Mouse (Mus musculus) brain, embryonic 14.5 days (tissue): ENCODE measurements around the gene Adamtsl4. TPM values are rescaled to one million over a fixed set of nuclear protein-coding genes. Genes with fewer than 3 reads are reported as not detected.
A peak's percentile ranks its signal among the peaks of the same experiment; 100 is the strongest.
"Not testable (repeated sequence)": the region's sequence is repeated elsewhere in the genome, so short reads cannot be mapped to it uniquely, and the experiment has no call there.

Experiments
- DNase-seq: peaks from one replicate; pipeline ENCODE4 v3.0.0-alpha.2; 2011; ENCODE audit warnings: low read depth
- CTCF ChIP-seq: fragments of 200-500 bp; IDR thresholded peaks from 2 replicates; pipeline ENCODE4 v1.5.1; 2012; ENCODE audit warnings: inconsistent platforms, mild to moderate bottlenecking, moderate library complexity, borderline replicate concordance; ENCODE audit not compliant: insufficient read depth, insufficient read length; ENCODE audit errors: extremely low read depth
- POLR2A ChIP-seq: fragments of 200-500 bp; IDR thresholded peaks from 2 replicates; pipeline ENCODE4 v1.6.1; 2012; ENCODE audit warnings: mild to moderate bottlenecking, inconsistent platforms, borderline replicate concordance; ENCODE audit not compliant: poor library complexity, insufficient read depth, insufficient read length, severe bottlenecking; ENCODE audit errors: extremely low read depth
- polyA plus RNA-seq: library from polyadenylated mRNA; depleted of rRNA; stranded (reverse); fragments of >200 nt; gene quantifications from 2 replicates; pipeline ENCODE4 v1.2.3, GENCODE M21; 2012

Gene Adamtsl4
- polyA plus RNA-seq, 1 experiment, result 0.41 TPM

- DNase-seq, result no peak
- TF ChIP-seq CTCF (no peak), POLR2A (no peak)
Observed at GRCm38 (mm10) chr3:95672861-95673706, 14.6 kb downstream of the Adamtsl4 start.

DNA sequence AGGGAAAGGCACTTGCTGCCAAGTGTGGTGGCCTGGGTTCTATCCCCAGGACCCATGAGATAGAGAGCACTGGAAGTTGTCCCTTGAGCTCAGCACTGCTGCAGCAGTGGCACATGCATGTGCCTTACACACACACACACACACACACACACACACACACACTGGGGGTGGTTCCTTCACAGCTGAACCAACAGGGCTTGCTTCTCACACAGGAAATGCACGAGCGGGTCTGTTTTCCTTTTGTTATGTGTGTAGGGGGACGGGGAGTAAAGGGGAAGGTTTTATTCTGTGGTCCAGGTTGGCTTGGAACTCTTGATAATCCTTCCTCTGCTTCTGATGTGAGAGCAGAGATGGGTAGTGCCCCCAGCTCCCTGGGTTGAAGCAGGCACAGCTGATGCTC lies 15.3 kb downstream of the Adamtsl4 start:
- TF ChIP-seq POLR2A, result no peak
- no peak for TF ChIP-seq CTCF
- no peak for DNase-seq

DNA sequence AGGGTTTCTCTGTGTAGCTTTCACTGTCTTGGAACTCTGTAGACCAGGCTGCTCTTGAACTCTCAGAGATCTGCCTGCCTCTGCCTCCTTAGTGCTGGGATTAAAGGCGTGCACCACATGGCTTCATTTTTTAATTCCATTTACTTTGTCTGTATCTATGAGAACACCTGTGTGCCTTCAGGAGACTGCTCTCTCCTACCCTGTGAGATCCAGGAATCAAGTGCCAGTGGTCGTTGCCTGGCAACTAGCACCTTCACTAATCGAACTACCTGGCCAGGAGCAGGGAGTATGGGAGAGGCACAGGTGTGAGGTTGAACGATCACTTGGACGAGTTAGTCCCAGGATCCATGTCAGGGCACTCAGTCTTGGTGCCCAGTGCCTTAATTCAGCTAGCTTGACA lies 16.5 kb downstream of the Adamtsl4 start:
- TF ChIP-seq POLR2A (no peak), CTCF (no peak)
- DNase-seq, result no peak

DNA sequence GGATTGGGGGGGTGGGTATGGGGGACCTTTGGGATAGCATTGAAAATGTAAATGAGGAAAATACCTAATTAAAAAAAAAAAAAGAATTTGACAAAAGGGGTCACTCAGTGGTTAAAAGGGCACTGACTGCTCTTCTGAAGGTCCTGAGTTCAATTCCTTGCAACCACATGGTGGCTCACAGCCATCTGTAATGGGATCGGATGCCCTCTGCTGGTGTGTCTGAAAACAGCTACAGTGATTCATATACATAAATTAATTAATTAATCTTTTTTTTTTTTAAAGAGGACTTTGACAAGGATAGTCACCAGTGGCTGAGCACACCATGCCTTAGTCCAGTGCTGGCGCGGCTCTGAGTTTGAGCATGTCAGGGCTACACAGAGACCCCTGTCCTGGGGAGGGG lies 17.3 kb downstream of the Adamtsl4 start:
- not testable (repeated sequence) for DNase-seq

GRCm38 (mm10) chr3:95669309-95669665 lies 18.4 kb downstream of the Adamtsl4 start:
- TF ChIP-seq POLR2A (no peak), CTCF (no peak)
- DNase-seq, result no peak

More for the DNA sequence above, 17.3 kb downstream of the Adamtsl4 start:
- 0 out of 2 replicates have a peak, but pooled peaks have one; percentile 4 for TF ChIP-seq CTCF

DNA sequence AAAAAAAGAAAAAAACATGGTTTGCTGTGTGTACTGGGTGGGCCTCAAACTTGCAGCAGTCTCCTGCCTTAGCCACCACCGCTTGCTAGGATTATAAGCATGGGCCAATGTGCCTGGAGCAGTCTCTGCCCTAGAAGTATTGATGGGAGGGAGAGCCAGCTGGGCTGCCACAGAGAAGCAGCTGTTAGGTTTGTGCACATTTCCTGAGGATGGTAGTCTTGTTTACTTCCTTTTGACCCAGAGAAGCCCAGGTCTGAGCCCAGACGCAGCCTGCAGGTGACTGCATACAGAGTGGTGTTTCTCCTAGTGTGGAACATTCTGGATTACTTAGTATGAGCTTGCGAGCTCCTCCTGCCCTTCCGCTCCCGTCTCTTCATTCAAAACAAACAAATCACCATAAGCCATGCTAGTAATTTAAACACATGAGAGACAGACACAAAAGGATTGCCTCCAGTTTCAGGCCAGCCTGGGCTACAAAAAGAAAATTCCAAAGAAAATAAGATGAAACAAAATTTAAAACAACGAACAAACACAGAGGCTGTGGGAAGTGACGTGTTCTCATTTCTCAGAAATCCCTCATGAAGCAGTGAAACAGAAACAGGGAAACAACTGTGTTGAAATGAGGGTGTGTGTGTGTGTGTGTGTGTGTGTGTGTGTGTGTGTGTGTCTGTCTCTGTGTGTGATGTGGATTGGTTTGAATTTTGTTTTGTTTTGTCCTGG lies 19.0 kb downstream of the Adamtsl4 start:
- peak; percentile 35 for DNase-seq
- TF ChIP-seq POLR2A (no peak), CTCF (no peak)

- DNase-seq, result peak; percentile 92
- TF ChIP-seq POLR2A (no peak), CTCF (no peak)
Observed at GRCm38 (mm10) chr3:95668026-95668425, 19.7 kb downstream of the Adamtsl4 start.

DNA sequence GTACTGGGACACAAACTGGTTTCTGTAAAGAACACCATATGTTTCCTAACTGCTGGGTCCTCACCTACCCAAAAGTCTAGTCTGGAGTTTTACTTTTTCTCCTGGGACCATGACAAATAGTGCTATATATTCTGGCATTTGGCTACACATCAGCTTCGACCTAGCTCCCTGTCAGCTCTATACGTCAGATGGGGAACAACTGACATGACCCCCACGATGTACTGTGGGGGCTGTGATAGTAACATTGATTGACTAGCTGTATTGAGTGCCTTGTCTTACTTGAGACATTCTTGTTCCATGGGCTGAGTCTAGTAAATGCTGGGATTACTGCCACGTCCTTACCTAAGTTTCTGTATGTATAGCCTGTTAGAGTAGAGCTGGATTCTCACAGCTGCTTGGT lies 20.2 kb downstream of the Adamtsl4 start:
- no peak for DNase-seq
- no peak for TF ChIP-seq POLR2A
- TF ChIP-seq CTCF, result no peak

DNA sequence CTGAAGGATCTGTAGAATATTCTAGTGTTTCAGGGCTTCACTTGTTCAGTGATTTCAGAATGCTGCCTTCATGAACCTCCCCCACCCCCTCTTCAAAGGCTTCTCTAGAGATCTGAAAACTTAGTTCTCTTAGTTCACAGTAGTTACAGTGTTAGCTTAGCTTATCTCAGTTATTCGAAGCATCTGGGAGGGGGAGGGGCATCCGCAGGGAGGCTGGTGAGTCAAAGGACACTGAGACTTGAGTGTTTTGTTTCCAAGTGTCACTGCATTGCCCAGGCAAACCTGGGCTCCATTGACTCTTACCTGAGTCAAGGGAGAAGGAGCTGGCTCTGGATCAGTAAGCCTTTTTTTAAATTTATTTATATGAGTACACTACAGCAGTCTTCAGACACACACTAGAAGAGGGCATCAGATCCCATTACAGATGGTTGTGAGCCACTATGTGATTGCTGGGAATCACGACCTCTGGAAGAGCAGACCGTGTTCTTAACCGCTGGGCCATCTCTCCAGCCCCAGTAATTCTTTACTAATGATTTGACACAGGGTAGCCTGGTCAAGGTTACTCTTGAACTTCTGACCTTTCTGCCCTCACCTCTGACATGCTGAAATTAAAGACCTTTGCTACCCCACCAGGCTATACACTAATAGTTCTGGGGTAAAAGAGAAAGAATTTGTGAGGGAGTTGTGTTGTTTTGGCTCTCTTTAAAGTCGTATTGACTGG lies 21.4 kb downstream of the Adamtsl4 start:
- TF ChIP-seq CTCF, result no peak
- no peak for TF ChIP-seq POLR2A
- DNase-seq, result no peak

DNA sequence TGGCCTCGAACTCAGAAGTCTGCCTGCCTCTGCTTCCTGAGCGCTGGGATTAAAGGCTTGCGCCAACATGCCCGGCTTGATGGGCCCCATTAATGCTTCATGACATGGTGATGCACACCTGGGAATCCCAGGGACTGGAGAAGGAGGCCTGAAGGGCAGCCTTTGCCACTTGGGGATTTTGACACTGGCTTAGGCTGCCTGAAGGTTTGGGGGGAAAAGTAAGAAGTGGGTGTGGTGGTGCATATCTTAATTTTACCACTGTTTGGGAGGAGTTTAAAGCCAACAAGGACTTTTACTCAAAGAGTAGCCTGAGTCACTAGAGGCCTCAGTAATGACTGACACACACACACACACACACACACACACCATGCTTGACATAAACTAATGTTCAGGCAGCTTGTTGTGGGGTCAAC lies 22.8 kb downstream of the Adamtsl4 start:
- TF ChIP-seq POLR2A (no peak), CTCF (no peak)
- DNase-seq, result no peak

- no peak for DNase-seq
- TF ChIP-seq POLR2A (no peak), CTCF (no peak)
Observed at GRCm38 (mm10) chr3:95663969-95664608, 23.6 kb downstream of the Adamtsl4 start.

DNA sequence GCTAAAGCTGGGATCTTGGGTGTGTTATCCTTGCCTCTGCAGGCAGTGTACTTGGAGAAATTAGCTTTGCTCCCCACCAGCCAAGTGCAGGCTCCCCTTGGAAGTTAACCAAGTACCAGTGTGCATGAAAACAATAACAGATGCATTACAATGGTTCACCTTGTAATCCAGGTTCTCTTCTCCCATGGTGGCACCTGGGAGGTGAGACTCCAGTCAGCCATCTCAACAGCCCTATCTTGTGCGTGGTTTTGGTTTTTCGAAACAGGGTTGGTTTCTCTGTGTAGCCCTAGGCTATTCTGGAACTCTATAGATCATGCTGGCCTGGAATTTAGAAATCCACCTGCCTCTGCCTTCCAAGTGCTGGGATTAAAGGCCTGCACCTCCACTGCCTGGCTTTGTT lies 24.2 kb downstream of the Adamtsl4 start:
- TF ChIP-seq CTCF (no peak), POLR2A (no peak)
- no peak for DNase-seq

DNA sequence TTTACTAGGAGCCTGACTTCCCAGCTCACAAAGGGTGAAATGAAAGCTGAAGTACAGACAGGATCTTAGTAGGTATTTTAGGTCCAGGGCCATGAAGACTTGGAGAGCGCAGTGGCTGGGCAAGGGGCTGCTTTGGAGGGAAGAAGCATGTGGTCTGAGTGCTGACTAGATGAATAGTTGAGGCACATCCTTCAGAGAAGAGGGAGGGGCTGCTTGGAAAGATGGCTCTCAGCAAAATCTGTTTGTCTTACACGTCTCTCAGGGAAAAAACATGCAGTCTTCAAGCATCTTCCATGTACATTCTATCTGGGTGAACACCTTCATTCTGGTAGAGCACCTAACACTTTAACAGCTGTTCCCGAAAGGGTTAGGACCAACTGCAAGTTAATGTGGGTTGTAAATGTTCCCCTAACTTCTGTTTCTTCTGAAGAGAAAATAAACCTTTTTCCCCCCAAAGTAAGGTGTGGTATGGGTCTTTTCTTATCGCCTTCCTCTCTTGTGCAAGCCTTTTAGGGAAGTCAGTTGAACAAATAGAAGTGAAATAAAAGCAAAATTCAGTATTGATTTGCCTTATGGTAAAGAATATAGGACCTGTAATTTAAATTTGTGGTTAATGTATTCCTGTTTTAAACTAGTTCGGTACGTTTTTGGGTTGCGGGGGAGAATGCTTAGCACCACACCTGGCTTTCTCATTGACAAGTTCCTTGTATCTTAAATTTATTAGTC lies 24.8 kb downstream of the Adamtsl4 start:
- DNase-seq, result no peak
- TF ChIP-seq CTCF (no peak), POLR2A (no peak)
